Mouse (Mus musculus): ENCODE measurements around the gene Galnt18. TPM values are rescaled to one million over a fixed set of nuclear protein-coding genes. Genes with fewer than 3 reads are reported as not detected.

Galnt18 gene
- polyA plus RNA-seq, 1 experiment from 2014 or later = 35.6 TPM

- WGBS = 95% methylated on average over 2 of the region's 2 CpGs
- no peak for ATAC-seq (ENCODE audit: insufficient read depth, low FRiP score)
- H3K9ac ChIP-seq (ENCODE audit: low read length) = no peak overlapping the region
- no peaks in the 10 kb centered on the region for H3K27me3 ChIP-seq (ENCODE audit: control insufficient read depth, insufficient read depth, low read length)
- no peak overlapping the region for H3K4me2 ChIP-seq (ENCODE audit: low read depth, low read length)
- H3K36me3 ChIP-seq (ENCODE audit: control insufficient read depth, insufficient read depth, low read length) = no peaks in the 10 kb centered on the region
- no peaks in the 10 kb centered on the region for H3K4me1 ChIP-seq (ENCODE audit: control insufficient read depth, insufficient read depth, low read length)
- H3K4me3 ChIP-seq (replicated peaks; ENCODE audit: low read length) = no peak overlapping the region
- no peak overlapping the region for H3K27ac ChIP-seq (ENCODE audit: low read length)
- no peaks in the 10 kb centered on the region for H3K9me3 ChIP-seq (replicated peaks; ENCODE audit: control insufficient read depth, low read length)
Measured at GRCm38 (mm10) chr7:111607476-111607875, 172.3 kb downstream of the Galnt18 start.

DNA sequence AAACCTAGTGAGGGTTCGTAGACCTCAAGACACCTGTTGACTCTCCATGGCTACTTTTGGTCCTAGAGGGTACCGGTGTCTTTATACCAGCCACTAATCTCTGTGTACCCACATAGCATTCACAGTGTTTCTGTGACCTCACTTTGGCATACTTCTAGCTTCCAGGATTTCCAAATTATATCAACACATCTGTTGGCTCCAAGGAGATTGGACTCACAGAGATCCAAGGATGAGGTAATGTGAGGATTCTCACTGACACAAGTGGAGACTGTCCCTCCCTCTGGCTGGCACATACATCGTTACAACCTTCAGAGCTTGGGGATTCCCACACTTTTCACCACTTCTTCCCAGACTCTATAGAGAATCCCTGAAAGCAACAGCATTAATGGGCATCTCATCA, 173.7 kb downstream of the Galnt18 start:
- Histone ChIP-seq H3K9me3 (replicated peaks; ENCODE audit: control insufficient read depth, low read length) (no peaks in the 10 kb centered on the region), H3K4me3 (replicated peaks; ENCODE audit: low read length) (no peak overlapping the region), H3K4me1 (ENCODE audit: control insufficient read depth, insufficient read depth, low read length) (no peaks in the 10 kb centered on the region), H3K36me3 (ENCODE audit: control insufficient read depth, insufficient read depth, low read length) (no peaks in the 10 kb centered on the region), H3K27me3 (ENCODE audit: control insufficient read depth, insufficient read depth, low read length) (no peaks in the 10 kb centered on the region), H3K9ac (ENCODE audit: low read length) (no peak overlapping the region), H3K4me2 (ENCODE audit: low read depth, low read length) (no peak overlapping the region), H3K27ac (ENCODE audit: low read length) (no peak overlapping the region)
- WGBS = 89% methylated on average over 3 of the region's 3 CpGs
- no peak for ATAC-seq (ENCODE audit: insufficient read depth, low FRiP score)

- Histone ChIP-seq H3K9me3 (replicated peaks; ENCODE audit: control insufficient read depth, low read length) (no peaks in the 10 kb centered on the region), H3K9ac (ENCODE audit: low read length) (no peak overlapping the region), H3K27me3 (ENCODE audit: control insufficient read depth, insufficient read depth, low read length) (no peaks in the 10 kb centered on the region), H3K4me3 (replicated peaks; ENCODE audit: low read length) (no peak overlapping the region), H3K36me3 (ENCODE audit: control insufficient read depth, insufficient read depth, low read length) (no peaks in the 10 kb centered on the region), H3K4me2 (ENCODE audit: low read depth, low read length) (no peak overlapping the region), H3K27ac (ENCODE audit: low read length) (no peak overlapping the region), H3K4me1 (ENCODE audit: control insufficient read depth, insufficient read depth, low read length) (no peaks in the 10 kb centered on the region)
- ATAC-seq (ENCODE audit: insufficient read depth, low FRiP score) = no peak
Measured at GRCm38 (mm10) chr7:111605663-111606062, 174.1 kb downstream of the Galnt18 start.

DNA sequence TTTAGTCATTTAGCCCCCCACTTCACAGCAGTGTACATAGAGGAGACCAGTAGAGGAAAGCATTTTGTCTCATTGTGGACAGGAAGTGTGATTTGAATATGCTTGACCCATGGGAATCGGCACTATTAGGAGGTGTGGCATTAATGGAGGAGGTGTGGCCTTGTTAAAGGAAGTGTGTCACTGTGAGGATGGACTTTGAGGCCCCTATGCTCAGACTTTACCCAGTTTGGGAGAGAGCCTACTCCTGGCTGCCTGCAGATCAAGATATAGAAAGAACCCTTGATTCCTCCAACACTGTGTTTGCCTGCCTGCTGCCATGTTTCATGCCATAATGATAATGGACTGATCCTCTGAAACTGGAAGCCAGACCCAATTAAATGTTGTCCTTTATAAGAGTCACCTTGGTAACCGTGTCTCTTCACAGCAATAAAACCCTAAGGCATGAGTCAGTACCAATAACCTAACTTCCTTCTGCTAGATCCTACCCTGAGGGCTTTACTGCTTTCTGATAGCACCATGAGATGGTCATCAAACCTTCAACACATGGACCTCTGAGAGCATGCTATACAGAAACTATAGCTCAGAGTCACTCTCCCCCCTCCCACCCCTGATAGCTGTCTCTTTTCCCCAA, 175.1 kb downstream of the Galnt18 start:
- H3K4me1 ChIP-seq (ENCODE audit: control insufficient read depth, insufficient read depth, low read length) = no peaks in the 10 kb centered on the region
- no peak for ATAC-seq (ENCODE audit: insufficient read depth, low FRiP score)
- 88% methylated on average over 2 of the region's 2 CpGs for WGBS

GRCm38 (mm10) chr7:111603186-111603585, 176.6 kb downstream of the Galnt18 start:
- no peaks in the 10 kb centered on the region for H3K4me1 ChIP-seq (ENCODE audit: control insufficient read depth, insufficient read depth, low read length)
- no peak overlapping the region for H3K9ac ChIP-seq (ENCODE audit: low read length)
- H3K4me2 ChIP-seq (ENCODE audit: low read depth, low read length) = no peak overlapping the region
- no peak for ATAC-seq (ENCODE audit: insufficient read depth, low FRiP score)
- H3K27ac ChIP-seq (ENCODE audit: low read length) = no peak overlapping the region
- no peak overlapping the region for H3K4me3 ChIP-seq (replicated peaks; ENCODE audit: low read length)
- no peaks in the 10 kb centered on the region for H3K36me3 ChIP-seq (ENCODE audit: control insufficient read depth, insufficient read depth, low read length)
- H3K27me3 ChIP-seq (ENCODE audit: control insufficient read depth, insufficient read depth, low read length) = no peaks in the 10 kb centered on the region
- WGBS = 68% methylated on average over 4 of the region's 4 CpGs
- no peaks in the 10 kb centered on the region for H3K9me3 ChIP-seq (replicated peaks; ENCODE audit: control insufficient read depth, low read length)

More for the DNA sequence above, 175.1 kb downstream of the Galnt18 start:
- no peaks in the 10 kb centered on the region for H3K9me3 ChIP-seq (replicated peaks; ENCODE audit: control insufficient read depth, low read length)
- no peak overlapping the region for H3K27ac ChIP-seq (ENCODE audit: low read length)
- H3K4me2 ChIP-seq (ENCODE audit: low read depth, low read length) = no peak overlapping the region
- no peaks in the 10 kb centered on the region for H3K27me3 ChIP-seq (ENCODE audit: control insufficient read depth, insufficient read depth, low read length)
- no peaks in the 10 kb centered on the region for H3K36me3 ChIP-seq (ENCODE audit: control insufficient read depth, insufficient read depth, low read length)
- H3K4me3 ChIP-seq (replicated peaks; ENCODE audit: low read length) = no peak overlapping the region
- no peak overlapping the region for H3K9ac ChIP-seq (ENCODE audit: low read length)

DNA sequence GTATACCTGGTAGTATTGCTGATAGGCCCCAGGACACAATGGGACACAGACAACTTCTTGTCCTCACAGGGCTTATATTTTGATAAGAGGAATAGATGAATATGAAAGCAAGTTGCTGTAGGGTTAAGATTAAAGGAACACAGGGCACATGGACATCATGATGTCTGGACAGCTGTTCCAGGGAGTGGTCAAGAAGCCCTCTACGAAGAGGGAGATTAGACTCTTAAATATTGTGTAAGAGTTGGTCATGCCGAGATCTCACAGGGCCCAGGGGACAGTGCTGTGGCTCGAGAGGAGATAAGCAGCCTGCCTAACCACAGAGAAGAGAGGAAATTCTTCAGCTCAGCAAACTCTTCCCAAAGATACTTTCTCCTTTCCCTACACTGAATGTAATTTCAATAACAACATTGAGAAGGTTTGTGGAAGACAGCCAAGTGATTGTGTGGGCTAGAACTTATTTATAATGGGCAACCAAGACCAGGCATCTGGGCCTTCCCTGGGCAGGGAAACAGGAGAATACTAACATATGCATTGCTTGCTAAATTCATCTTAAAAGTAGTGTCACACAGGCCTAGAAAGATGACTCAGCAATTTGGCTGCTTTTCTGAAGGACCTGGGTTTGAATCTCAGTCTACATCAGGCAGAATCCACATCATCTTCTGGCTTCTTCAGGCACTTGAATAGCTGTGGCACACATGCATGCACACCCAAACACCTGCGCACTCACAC, 178.3 kb downstream of the Galnt18 start:
- H3K4me1 ChIP-seq (ENCODE audit: control insufficient read depth, insufficient read depth, low read length) = no peaks in the 10 kb centered on the region
- H3K4me2 ChIP-seq (ENCODE audit: low read depth, low read length) = no peak overlapping the region
- no peaks in the 10 kb centered on the region for H3K9me3 ChIP-seq (replicated peaks; ENCODE audit: control insufficient read depth, low read length)
- no peaks in the 10 kb centered on the region for H3K36me3 ChIP-seq (ENCODE audit: control insufficient read depth, insufficient read depth, low read length)
- no peak overlapping the region for H3K4me3 ChIP-seq (replicated peaks; ENCODE audit: low read length)
- no peak for ATAC-seq (ENCODE audit: insufficient read depth, low FRiP score)
- no peaks in the 10 kb centered on the region for H3K27me3 ChIP-seq (ENCODE audit: control insufficient read depth, insufficient read depth, low read length)
- WGBS = 74% methylated on average over 4 of the region's 4 CpGs
- H3K27ac ChIP-seq (ENCODE audit: low read length) = no peak overlapping the region
- no peak overlapping the region for H3K9ac ChIP-seq (ENCODE audit: low read length)

GRCm38 (mm10) chr7:111600756-111601155, 179.0 kb downstream of the Galnt18 start:
- Histone ChIP-seq H3K4me1 (ENCODE audit: control insufficient read depth, insufficient read depth, low read length) (no peaks in the 10 kb centered on the region), H3K9me3 (replicated peaks; ENCODE audit: control insufficient read depth, low read length) (no peaks in the 10 kb centered on the region), H3K36me3 (ENCODE audit: control insufficient read depth, insufficient read depth, low read length) (no peaks in the 10 kb centered on the region), H3K27ac (ENCODE audit: low read length) (no peak overlapping the region), H3K4me2 (ENCODE audit: low read depth, low read length) (no peak overlapping the region), H3K27me3 (ENCODE audit: control insufficient read depth, insufficient read depth, low read length) (no peaks in the 10 kb centered on the region), H3K9ac (ENCODE audit: low read length) (no peak overlapping the region), H3K4me3 (replicated peaks; ENCODE audit: low read length) (no peak overlapping the region)
- ATAC-seq (ENCODE audit: insufficient read depth, low FRiP score) = no peak
- 65% methylated on average over 6 of the region's 6 CpGs for WGBS

DNA sequence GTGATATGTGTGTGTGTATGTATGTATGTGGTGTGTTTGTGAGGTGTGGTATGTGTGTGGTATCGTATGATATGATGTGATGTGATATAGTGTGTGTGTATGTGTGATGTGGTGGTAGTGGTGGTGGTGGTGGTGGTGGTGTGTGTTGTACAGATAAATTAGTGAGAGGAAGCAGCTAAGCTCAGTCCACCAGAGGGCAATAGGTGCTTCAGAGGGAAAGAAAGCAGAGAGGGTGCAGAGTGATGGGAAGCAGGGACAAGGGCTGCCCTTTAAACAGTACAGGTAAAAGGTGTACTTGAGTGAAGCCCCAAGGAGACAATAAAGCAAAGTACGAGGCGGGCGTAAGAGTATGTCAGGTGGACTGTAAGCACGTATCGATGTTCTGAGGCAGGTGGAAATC, 186.1 kb downstream of the Galnt18 start:
- H3K4me3 ChIP-seq (replicated peaks; ENCODE audit: low read length) = no peak overlapping the region
- no peak for ATAC-seq (ENCODE audit: insufficient read depth, low FRiP score)
- no peaks in the 10 kb centered on the region for H3K9me3 ChIP-seq (replicated peaks; ENCODE audit: control insufficient read depth, low read length)
- no peak overlapping the region for H3K4me2 ChIP-seq (ENCODE audit: low read depth, low read length)
- H3K27me3 ChIP-seq (ENCODE audit: control insufficient read depth, insufficient read depth, low read length) = no peaks in the 10 kb centered on the region
- H3K9ac ChIP-seq (ENCODE audit: low read length) = no peak overlapping the region
- H3K27ac ChIP-seq (ENCODE audit: low read length) = no peak overlapping the region
- WGBS = 68% methylated on average over 6 of the region's 6 CpGs
- H3K36me3 ChIP-seq (ENCODE audit: control insufficient read depth, insufficient read depth, low read length) = no peaks in the 10 kb centered on the region
- no peaks in the 10 kb centered on the region for H3K4me1 ChIP-seq (ENCODE audit: control insufficient read depth, insufficient read depth, low read length)

- H3K4me3 ChIP-seq (replicated peaks; ENCODE audit: low read length) = no peak overlapping the region
Measured at GRCm38 (mm10) chr7:111589506-111590125, 190.2 kb downstream of the Galnt18 start.

More at GRCm38 (mm10) chr7:111589506-111590125, 190.2 kb downstream of the Galnt18 start:
- Histone ChIP-seq H3K9ac (ENCODE audit: low read length) (no peak overlapping the region), H3K36me3 (ENCODE audit: control insufficient read depth, insufficient read depth, low read length) (no peaks in the 10 kb centered on the region), H3K4me2 (ENCODE audit: low read depth, low read length) (no peak overlapping the region), H3K9me3 (replicated peaks; ENCODE audit: control insufficient read depth, low read length) (no peaks in the 10 kb centered on the region), H3K27me3 (ENCODE audit: control insufficient read depth, insufficient read depth, low read length) (no peaks in the 10 kb centered on the region), H3K4me1 (ENCODE audit: control insufficient read depth, insufficient read depth, low read length) (no peaks in the 10 kb centered on the region), H3K27ac (ENCODE audit: low read length) (no peak overlapping the region)
- 68% methylated on average over 5 of the region's 5 CpGs for WGBS
- ATAC-seq (ENCODE audit: insufficient read depth, low FRiP score) = no peak
